In genomic region chr7:54734039-54734438, GRCm38 (mm10) we compare ENCODE assay signal across 8 mouse cellular contexts.
DNase-seq lines count a peak whose midpoint lies in the region; ATAC-seq lines count a peak whose summit lies in the region.
"Had no signal": no experiment of that assay in that cellular context is flagged by ENCODE, and none has a peak within 500 bp of the region (broad histone marks: within the 10 kb centered on the region; RNA-seq: fewer than 3 reads in every experiment).

No protein-coding gene starts in this region.

- no peak overlapping the region for H3K27ac ChIP-seq in embryonic facial prominence, embryonic 11.5 days (replicated peaks; ENCODE audit: low read depth, low read length)
- H3K27ac ChIP-seq in midbrain, embryonic 14.5 days (replicated peaks; ENCODE audit: low read depth, low read length) = no peak overlapping the region
- H3K27ac ChIP-seq: liver, embryonic 14.5 days had no signal

- H3K27me3 ChIP-seq in embryonic facial prominence, embryonic 11.5 days (ENCODE audit: control insufficient read depth, insufficient read depth, low read length) = no peaks in the 10 kb centered on the region
- no peaks in the 10 kb centered on the region for H3K27me3 ChIP-seq in midbrain, embryonic 14.5 days (ENCODE audit: control insufficient read depth, insufficient read depth, low read length)

- H3K9ac ChIP-seq in embryonic facial prominence, embryonic 11.5 days (replicated peaks; ENCODE audit: low read length) = no peak overlapping the region
- no peak overlapping the region for H3K9ac ChIP-seq in midbrain, embryonic 14.5 days (replicated peaks; ENCODE audit: low read length)
- H3K9ac ChIP-seq: liver, embryonic 14.5 days had no signal

- WGBS in embryonic facial prominence, embryonic 11.5 days = 31% methylated on average over 7 of the region's 7 CpGs
- 35% methylated on average over 7 of the region's 7 CpGs for WGBS in midbrain, embryonic 14.5 days

- no peak for ATAC-seq in embryonic facial prominence, embryonic 11.5 days (replicated peaks; ENCODE audit: insufficient number of reproducible peaks, low FRiP score, low TSS enrichment, low read depth)
- ATAC-seq in midbrain, embryonic 14.5 days (ENCODE audit: low FRiP score, low TSS enrichment) = no peak
- no peak for ATAC-seq in inflammation-experienced regulatory T-cells, adult 6 months

- H3K4me2 ChIP-seq in embryonic facial prominence, embryonic 11.5 days (ENCODE audit: low read depth, low read length) = no peak overlapping the region
- H3K4me2 ChIP-seq in midbrain, embryonic 14.5 days (ENCODE audit: low read length) = no peak overlapping the region

- no peaks in the 10 kb centered on the region for H3K4me1 ChIP-seq in embryonic facial prominence, embryonic 11.5 days (ENCODE audit: control insufficient read depth, insufficient read depth, low read length)
- no peaks in the 10 kb centered on the region; the same call in 1 of the 2 replicates for H3K4me1 ChIP-seq in midbrain, embryonic 14.5 days (ENCODE audit: control insufficient read depth, insufficient read depth, low read length)

- H3K4me3 ChIP-seq in embryonic facial prominence, embryonic 11.5 days (ENCODE audit: low read depth, low read length) = no peak overlapping the region
- H3K4me3 ChIP-seq in midbrain, embryonic 14.5 days (replicated peaks; ENCODE audit: low read depth, low read length) = no peak overlapping the region

- DNase-seq in lung, postnatal 10 days = peak; percentile 13
- DNase-seq in lung, adult 18-20 months = no peak
- peak; percentile 2 to 20 for DNase-seq in adrenal gland, postnatal 4 days (ENCODE audit: low spot score in 2 of 2)
- DNase-seq in embryonic facial prominence, embryonic 11.5 days (ENCODE audit: low spot score) = peak; percentile 68
- peak; percentile 9 to 62 for DNase-seq in layer of hippocampus, adult 8-10 months (ENCODE audit: low spot score in 2 of 2)
- peak; percentile 84 for DNase-seq in midbrain, embryonic 14.5 days

- no peaks in the 10 kb centered on the region for H3K36me3 ChIP-seq in embryonic facial prominence, embryonic 11.5 days (replicated peaks; ENCODE audit: control insufficient read depth, insufficient read depth, low read depth, low read length)
- no peaks in the 10 kb centered on the region for H3K36me3 ChIP-seq in midbrain, embryonic 14.5 days (ENCODE audit: control insufficient read depth, insufficient read depth, low read length)

- H3K9me3 ChIP-seq in embryonic facial prominence, embryonic 11.5 days (replicated peaks; ENCODE audit: control insufficient read depth, low read length) = no peaks in the 10 kb centered on the region
- H3K9me3 ChIP-seq in midbrain, embryonic 14.5 days (ENCODE audit: control insufficient read depth, low read length) = no peaks in the 10 kb centered on the region

Comparison
In these comparisons a context has a peak if more than half of its experiments do, and no peak if none do; other contexts are left out.
1. DNase-seq: peak in lung, postnatal 10 days (single experiment), adrenal gland, postnatal 4 days (2 of 2), embryonic facial prominence, embryonic 11.5 days (single experiment), layer of hippocampus, adult 8-10 months (2 of 2) and midbrain, embryonic 14.5 days (single experiment); none in lung, adult 18-20 months (0 of 2).